Mouse (Mus musculus): ENCODE data around the gene Supt6. TPM values are rescaled to one million over a fixed set of nuclear protein-coding genes. Genes with fewer than 3 reads are reported as not detected.

Supt6 gene
- polyA plus RNA-seq, 1 experiment from 2014 or later = 30.3 TPM

- Histone ChIP-seq H3K9me3 (no peaks in the 10 kb centered on the region), H3K4me2 (replicated peaks) (peak within 1 kb of the TSS; percentile 82), H3K27ac (peak within 1 kb of the TSS; percentile 84), H3K9ac (replicated peaks) (peak within 1 kb of the TSS; percentile 83), H3K4me1 (replicated peaks) (peaks cover 16% of the 10 kb centered on the region), H3K27me3 (peaks cover 13% of the 10 kb centered on the region), H3K4me3 (replicated peaks) (peak within 1 kb of the TSS; percentile 87), H3K36me3 (peaks cover 34% of the 10 kb centered on the region)
- peak; percentile 95 for ATAC-seq
- WGBS = under 1% methylated on average over 114 of the region's 115 CpGs
Measured at GRCm38 (mm10) chr11:78261380-78262352, 15.9 kb upstream of the Supt6 start, which contains the start of gene 2610507B11Rik. Gene 2610507B11Rik (plus strand): TSS chr11:78261752.

DNA sequence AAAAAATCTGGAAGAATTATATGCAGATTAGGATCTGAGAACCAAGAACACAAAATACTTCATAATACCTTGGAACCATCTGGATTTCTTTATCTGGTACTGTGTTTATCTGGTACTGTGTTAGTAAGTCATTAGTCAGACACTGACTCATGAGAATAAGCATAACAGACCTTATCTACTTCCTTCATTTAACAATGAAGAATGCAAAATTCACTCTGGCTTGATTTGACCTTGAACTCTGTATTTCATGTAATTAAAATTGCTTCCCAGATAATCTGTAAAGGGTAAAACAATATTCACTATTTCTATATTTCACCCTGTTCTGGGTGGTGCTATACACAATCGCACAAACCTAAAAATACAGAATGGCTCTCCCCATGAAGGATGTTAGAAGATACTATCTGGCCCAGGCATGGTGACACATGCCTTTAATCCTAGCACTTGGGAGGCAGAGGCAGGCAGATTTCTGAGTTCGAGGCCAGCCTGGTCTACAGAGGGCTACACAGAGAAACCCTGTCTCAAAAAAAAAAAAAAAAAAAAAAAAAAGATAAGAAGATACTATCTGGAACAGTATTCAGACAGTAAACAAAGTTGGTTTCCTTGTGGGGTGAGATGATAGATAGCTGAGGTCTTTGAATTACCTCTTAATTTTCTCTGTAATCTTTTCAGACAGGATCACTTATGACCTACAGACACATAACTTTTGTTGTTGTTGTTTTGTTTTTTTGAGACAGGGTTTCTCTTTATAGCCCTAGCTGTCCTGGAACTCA is 14.9 kb upstream of the Supt6 start:
- Histone ChIP-seq H3K4me3 (replicated peaks) (peak overlapping the region; percentile 87), H3K27ac (no peak overlapping the region), H3K27me3 (peaks cover 13% of the 10 kb centered on the region), H3K4me2 (replicated peaks) (peak overlapping the region; percentile 82), H3K9me3 (no peaks in the 10 kb centered on the region), H3K9ac (replicated peaks) (no peak overlapping the region), H3K4me1 (replicated peaks) (peaks cover 16% of the 10 kb centered on the region), H3K36me3 (peaks cover 25% of the 10 kb centered on the region)
- 97% methylated on average over 2 of the region's 2 CpGs for WGBS
- ATAC-seq = no peak

DNA sequence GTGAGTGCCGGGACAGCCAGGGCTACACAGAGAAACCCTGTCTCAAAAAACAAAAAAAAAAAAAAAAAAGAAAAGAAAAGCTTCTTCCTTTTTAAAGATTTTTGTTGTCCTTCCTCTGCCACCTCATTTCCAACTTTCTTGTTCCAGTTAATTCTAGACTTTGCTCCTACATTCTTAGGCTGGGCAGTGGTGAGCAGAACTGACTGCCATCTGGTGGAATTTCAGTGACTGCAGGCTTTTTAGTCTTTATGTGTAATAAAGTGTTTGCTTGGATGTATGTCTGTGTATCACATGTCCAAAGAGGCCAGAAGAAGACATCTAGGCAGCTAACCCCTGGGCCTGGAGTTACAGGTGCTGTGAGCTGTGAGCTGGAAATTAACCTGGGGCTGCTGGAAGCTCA is 10.8 kb upstream of the Supt6 start:
- no peak overlapping the region for H3K9ac ChIP-seq (replicated peaks)
- no peak overlapping the region for H3K4me2 ChIP-seq (replicated peaks)
- H3K27ac ChIP-seq = no peak overlapping the region
- peaks cover 28% of the 10 kb centered on the region for H3K36me3 ChIP-seq
- no peak for ATAC-seq
- WGBS = 100% methylated on average over 1 of the region's 1 CpGs
- H3K4me1 ChIP-seq (replicated peaks) = no peaks in the 10 kb centered on the region
- no peak overlapping the region for H3K4me3 ChIP-seq (replicated peaks)
- H3K27me3 ChIP-seq = peaks cover 13% of the 10 kb centered on the region
- H3K9me3 ChIP-seq = no peaks in the 10 kb centered on the region

DNA sequence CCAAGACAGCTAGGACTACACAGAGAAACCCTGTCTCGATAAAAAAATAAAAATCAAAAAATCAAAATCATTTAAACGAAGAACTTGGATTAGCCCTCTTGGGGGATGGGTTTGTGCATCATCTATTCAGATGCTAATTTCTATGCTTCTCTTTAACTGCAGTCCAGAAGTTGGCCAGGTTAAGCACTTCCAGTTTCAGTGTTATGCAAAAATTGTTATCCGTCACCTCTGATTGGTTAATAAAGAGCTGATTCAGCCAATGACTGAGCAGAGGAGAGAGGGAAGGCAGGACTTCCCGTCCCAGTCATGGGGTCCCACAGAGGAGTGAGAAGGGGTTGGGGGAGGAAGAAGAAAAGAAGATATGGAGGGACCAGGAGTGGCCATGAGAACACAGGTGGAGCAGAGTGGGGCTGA is 1.9 kb upstream of the Supt6 start:
- WGBS = 67% methylated on average over 4 of the region's 4 CpGs
- Histone ChIP-seq H3K4me2 (replicated peaks) (no peak overlapping the region; the same call in 1 of the 2 replicates), H3K9me3 (no peaks in the 10 kb centered on the region), H3K36me3 (peaks cover 23% of the 10 kb centered on the region), H3K4me3 (replicated peaks) (0 out of 2 replicates have a peak overlapping the region, but pooled peaks have one; percentile 4), H3K27ac (no peak overlapping the region), H3K9ac (replicated peaks) (no peak overlapping the region), H3K27me3 (no peaks in the 10 kb centered on the region), H3K4me1 (replicated peaks) (peaks cover 52% of the 10 kb centered on the region)
- no peak for ATAC-seq

DNA sequence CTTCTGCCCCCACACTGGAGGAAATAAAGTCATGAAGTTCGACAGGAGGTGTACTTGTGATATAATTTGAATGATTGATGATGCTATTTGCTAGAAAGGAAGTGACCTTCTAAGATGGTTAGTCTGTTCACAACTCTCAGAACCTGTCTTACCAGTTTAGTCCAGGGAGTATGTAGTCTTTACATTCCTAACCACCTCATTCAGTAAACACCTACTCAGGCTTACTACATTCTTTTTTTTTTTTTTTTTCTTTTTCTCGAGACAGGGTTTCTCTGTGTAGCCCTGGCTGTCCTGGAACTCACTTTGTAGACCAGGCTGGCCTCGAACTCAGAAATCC is 1.2 kb upstream of the Supt6 start:
- H3K9me3 ChIP-seq = no peaks in the 10 kb centered on the region

GRCm38 (mm10) chr11:78246318-78247011 is 678 bp upstream of the Supt6 start:
- peaks cover 53% of the 10 kb centered on the region for H3K4me1 ChIP-seq (replicated peaks)
- H3K4me3 ChIP-seq (replicated peaks) = peak overlapping the region; percentile 99
- peak overlapping the region; percentile 93; the same call in 1 of the 2 replicates for H3K9ac ChIP-seq (replicated peaks)
- no peaks in the 10 kb centered on the region for H3K9me3 ChIP-seq
- no peaks in the 10 kb centered on the region for H3K27me3 ChIP-seq
- 54% methylated on average over 7 of the region's 7 CpGs for WGBS
- peaks cover 14% of the 10 kb centered on the region for H3K36me3 ChIP-seq
- H3K27ac ChIP-seq = peak overlapping the region; percentile 97
- no peak for ATAC-seq
- H3K4me2 ChIP-seq (replicated peaks) = peak overlapping the region; percentile 92

More for the DNA sequence above, 1.2 kb upstream of the Supt6 start:
- WGBS = 80% methylated on average over 3 of the region's 3 CpGs
- Histone ChIP-seq H3K4me3 (replicated peaks) (peak overlapping the region; percentile 99), H3K36me3 (peaks cover 18% of the 10 kb centered on the region), H3K9ac (replicated peaks) (no peak overlapping the region; the same call in 1 of the 2 replicates), H3K27ac (no peak overlapping the region), H3K4me1 (replicated peaks) (peaks cover 53% of the 10 kb centered on the region), H3K4me2 (replicated peaks) (peak overlapping the region; percentile 92; the same call in 1 of the 2 replicates), H3K27me3 (no peaks in the 10 kb centered on the region)
- no peak for ATAC-seq

- peak overlapping the region; percentile 97 for H3K27ac ChIP-seq
- under 1% methylated on average over 19 of the region's 19 CpGs for WGBS
- peak overlapping the region; percentile 92 for H3K4me2 ChIP-seq (replicated peaks)
- H3K36me3 ChIP-seq = peaks cover 11% of the 10 kb centered on the region
- H3K4me3 ChIP-seq (replicated peaks) = peak overlapping the region; percentile 99
- no peaks in the 10 kb centered on the region for H3K27me3 ChIP-seq
- H3K9me3 ChIP-seq = no peaks in the 10 kb centered on the region
- peak; percentile 52 for ATAC-seq
- H3K9ac ChIP-seq (replicated peaks) = peak overlapping the region; percentile 93
- peaks cover 53% of the 10 kb centered on the region for H3K4me1 ChIP-seq (replicated peaks)
Measured at GRCm38 (mm10) chr11:78245261-78245626, 543 bp downstream of the Supt6 start.

DNA sequence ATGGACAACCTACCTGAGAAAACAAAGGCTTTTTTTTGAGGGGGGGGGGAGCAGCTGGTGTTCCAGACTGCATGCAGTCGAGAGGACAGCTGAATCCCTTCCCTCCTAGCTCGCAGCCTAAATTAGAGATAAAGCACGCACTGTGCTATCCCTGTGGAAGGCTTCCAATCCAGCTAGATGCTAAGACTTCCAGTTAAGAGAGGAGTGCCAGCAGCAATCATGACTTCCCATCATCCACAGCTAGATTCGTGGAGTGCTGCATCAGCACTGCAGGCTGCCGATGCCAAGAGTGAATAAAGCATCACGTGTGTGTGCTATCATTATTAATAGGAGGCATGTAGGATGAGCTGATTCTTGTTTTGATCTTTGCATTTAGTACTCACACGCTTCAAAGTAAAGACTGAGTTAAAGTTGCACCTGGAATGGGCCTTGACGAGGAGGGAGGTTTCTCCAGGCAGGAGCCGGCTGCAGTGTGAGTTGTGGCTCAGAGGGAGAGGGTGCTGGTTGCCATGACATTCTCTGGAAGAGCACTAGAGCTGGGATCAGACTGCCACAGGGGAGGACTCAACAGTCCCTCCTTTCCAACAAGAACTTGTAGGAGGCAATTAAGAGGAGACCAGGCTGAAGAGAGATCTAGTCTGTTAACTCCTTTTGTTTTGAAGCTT is 5.5 kb downstream of the Supt6 start:
- peaks cover 23% of the 10 kb centered on the region for H3K36me3 ChIP-seq
- 93% methylated on average over 9 of the region's 9 CpGs for WGBS
- H3K4me3 ChIP-seq (replicated peaks) = no peak overlapping the region
- no peak for ATAC-seq
- no peak overlapping the region for H3K27ac ChIP-seq
- no peak overlapping the region; the same call in 1 of the 2 replicates for H3K9ac ChIP-seq (replicated peaks)
- no peaks in the 10 kb centered on the region for H3K9me3 ChIP-seq
- H3K4me1 ChIP-seq (replicated peaks) = peaks cover 23% of the 10 kb centered on the region
- H3K4me2 ChIP-seq (replicated peaks) = no peak overlapping the region
- no peaks in the 10 kb centered on the region for H3K27me3 ChIP-seq

DNA sequence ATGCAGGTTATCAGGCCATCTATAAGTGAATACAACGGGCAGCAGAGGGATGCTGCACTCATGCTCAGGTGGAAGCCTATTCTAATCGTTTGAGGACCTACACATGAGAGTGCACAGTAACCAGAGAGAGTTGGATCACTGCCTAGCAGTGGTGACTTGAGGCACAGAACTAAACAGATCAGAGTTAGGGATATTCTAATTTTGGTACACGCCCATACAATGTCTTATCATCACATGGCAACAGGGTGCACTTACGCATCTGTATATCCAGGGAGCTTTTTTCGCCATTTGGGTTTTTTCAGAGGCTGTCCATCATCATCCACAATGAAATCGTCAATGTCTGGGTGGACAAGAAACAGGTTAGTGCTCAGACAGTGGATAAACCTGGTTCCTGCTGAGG is 14.3 kb downstream of the Supt6 start:
- Histone ChIP-seq H3K4me3 (replicated peaks) (no peak overlapping the region), H3K9ac (replicated peaks) (no peak overlapping the region), H3K4me2 (replicated peaks) (no peak overlapping the region), H3K27me3 (no peaks in the 10 kb centered on the region), H3K27ac (no peak overlapping the region), H3K36me3 (peaks cover 74% of the 10 kb centered on the region), H3K4me1 (replicated peaks) (no peaks in the 10 kb centered on the region), H3K9me3 (no peaks in the 10 kb centered on the region)
- WGBS = 94% methylated on average over 6 of the region's 6 CpGs
- ATAC-seq = no peak

GRCm38 (mm10) chr11:78223586-78223985 is 22.2 kb downstream of the Supt6 start:
- H3K9me3 ChIP-seq = no peaks in the 10 kb centered on the region
- no peak overlapping the region for H3K27ac ChIP-seq
- no peak for ATAC-seq
- peaks cover 97% of the 10 kb centered on the region for H3K36me3 ChIP-seq
- no peak overlapping the region for H3K4me2 ChIP-seq (replicated peaks)
- no peaks in the 10 kb centered on the region for H3K4me1 ChIP-seq (replicated peaks)
- WGBS = 95% methylated on average over 4 of the region's 4 CpGs
- H3K4me3 ChIP-seq (replicated peaks) = no peak overlapping the region
- H3K9ac ChIP-seq (replicated peaks) = no peak overlapping the region
- H3K27me3 ChIP-seq = no peaks in the 10 kb centered on the region

DNA sequence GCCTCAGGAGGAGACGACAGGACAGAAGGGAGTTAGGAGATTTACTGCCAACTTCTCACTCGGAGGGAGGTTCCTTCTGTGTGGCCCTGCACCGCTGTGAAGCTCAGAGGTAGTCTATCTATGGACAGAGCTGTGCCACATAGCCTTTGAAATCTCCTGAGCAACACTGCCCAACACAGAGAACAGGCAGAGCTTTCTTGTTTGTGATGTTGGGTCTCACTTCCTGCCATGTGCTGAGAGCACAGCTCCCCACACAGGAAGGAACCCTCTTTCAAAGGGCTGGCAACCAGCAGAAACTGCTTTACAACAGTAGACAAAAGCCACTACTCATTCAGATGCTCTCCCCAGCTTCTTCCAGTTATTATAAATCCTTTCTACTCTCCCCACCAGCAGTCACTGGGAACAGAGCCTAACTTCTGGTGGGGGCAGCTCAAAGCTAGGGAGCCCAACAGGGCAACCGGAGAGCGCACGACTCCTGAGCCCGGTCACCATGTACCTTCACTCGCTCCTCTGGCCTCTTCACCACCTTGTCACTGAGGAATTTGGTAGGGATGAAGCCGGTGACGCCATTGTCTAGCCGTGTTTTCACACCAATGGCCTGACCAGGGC is 30.0 kb downstream of the Supt6 start:
- Histone ChIP-seq H3K27ac (no peak overlapping the region), H3K27me3 (no peaks in the 10 kb centered on the region), H3K36me3 (peaks cover 99% of the 10 kb centered on the region), H3K9ac (replicated peaks) (no peak overlapping the region), H3K4me2 (replicated peaks) (no peak overlapping the region), H3K4me1 (replicated peaks) (no peaks in the 10 kb centered on the region), H3K4me3 (replicated peaks) (no peak overlapping the region), H3K9me3 (no peaks in the 10 kb centered on the region)
- WGBS = 87% methylated on average over 11 of the region's 11 CpGs
- no peak for ATAC-seq

Data from midbrain, embryonic 13.5 days (tissue).